Mouse (Mus musculus) hematopoietic stem cell, adult 5-6 weeks (primary cell): Measurements from ENCODE around the gene Iqcm. TPM values are rescaled to one million over a fixed set of nuclear protein-coding genes. Genes with fewer than 3 reads are reported as not detected.
"Not testable (repeated sequence)": the region's sequence is repeated elsewhere in the genome, so short reads cannot be mapped to it uniquely, and the experiment has no call there.

ENCODE experiments used
- ATAC-seq, 2 experiments: fragments of 125-278 bp in 1 of 2; replicated peaks in 1 of 2; 2 replicates each; pipeline ENCODE4 v1.8.0; 2016 to 2017; ENCODE audit warnings: inconsistent platforms in 2 of 2, mild to moderate bottlenecking in 2 of 2, moderate number of reproducible peaks in 2 of 2, low read depth in 1 of 2, moderate TSS enrichment in 1 of 2; ENCODE audit not compliant: low FRiP score in 2 of 2, poor library complexity in 2 of 2, severe bottlenecking in 2 of 2, insufficient read depth in 1 of 2, low TSS enrichment in 1 of 2
- total RNA-seq: library from RNA; stranded (forward); fragments of 172-1452, 232-1000 nt; gene quantifications from 2 replicates; pipeline ENCODE4 v1.2.3, GENCODE M21; 2017

Gene Iqcm
- not detected in 2 replicates for total RNA-seq

DNA sequence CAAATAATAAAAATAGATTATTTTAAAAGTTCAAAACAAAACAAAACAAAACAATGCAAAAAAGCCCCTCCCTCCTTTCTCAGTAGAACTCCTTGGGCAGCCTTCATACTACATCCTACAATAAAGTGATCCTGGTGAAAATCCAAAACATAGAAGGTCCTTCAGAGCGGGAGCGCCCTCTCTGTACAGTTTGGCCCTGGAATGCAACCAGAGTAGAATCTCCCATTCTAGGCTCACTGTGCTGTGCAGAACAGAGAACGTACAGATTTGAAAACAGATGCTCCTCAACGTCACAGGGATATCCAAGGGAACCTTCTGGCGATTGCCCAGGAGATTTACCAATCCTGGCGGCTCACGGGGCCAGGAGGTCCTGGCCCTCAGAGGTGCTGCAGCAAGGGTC lies at the start of gene Iqcm:
Iqcm (plus strand) TSS at position 301 of the 400 bp plus-strand sequence.
- ATAC-seq = no peak

DNA sequence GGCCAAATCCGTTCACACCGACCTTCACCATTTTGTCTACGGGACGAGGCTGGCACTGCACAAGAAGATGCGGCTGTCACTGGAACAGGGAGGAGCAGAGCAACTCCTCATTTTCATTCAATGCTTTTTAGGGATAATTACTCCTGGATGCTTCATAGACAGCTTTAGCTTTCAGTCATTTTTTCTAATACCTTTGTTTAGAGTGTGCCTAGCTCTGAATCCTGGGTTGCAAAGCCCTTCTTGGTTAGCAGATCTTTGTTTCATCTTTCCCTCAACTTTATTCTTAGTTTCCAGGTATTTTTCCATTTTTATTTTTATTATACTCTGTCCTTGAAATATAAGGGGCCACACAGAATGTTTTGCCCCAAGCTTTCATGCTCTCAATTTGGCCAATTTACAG lies 42.0 kb upstream of the Iqcm start, which contains the start of gene Gm10358:
Gm10358 (minus strand) TSS at position 101 of the 400 bp plus-strand sequence.
- ATAC-seq = no peak

DNA sequence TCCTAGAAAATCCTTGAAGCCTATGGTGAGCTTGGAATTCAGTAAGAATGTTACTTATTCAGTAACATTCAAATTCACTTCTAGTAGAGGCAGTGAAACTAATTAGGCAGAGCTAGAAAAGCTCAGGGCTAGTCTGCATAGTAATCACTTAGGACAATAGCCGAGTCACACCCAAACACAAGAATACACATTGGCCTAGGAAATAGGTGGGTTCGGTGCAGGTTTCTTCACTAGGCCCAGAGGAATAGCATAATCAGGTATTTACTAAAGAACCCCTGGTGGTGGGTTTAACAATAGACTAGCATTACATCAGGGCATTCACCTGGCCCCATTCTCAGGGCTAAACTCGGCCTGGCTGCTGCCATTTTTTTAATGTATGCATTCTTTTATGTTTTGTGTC lies 32.8 kb upstream of the Iqcm start:
- ATAC-seq = not testable (repeated sequence)

DNA sequence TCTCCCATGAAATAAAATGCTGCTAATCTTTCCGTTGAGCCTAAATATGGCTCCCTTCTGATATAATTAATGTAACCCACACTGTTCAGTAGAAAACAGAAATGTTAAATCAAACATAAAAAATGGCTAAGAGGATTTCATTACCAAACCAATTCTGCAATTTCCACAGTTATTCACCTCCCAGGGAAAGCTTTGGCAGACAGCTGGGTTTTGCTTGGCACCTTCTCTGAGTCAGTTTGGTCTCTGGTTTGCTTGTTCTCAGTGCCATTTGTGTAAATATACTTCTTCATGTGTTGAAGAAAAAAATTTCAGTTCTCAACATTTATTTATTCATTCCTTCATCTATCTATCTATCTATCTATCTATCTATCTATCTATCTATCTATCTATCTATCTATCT lies 28.3 kb downstream of the Iqcm start:
- no peak for ATAC-seq

DNA sequence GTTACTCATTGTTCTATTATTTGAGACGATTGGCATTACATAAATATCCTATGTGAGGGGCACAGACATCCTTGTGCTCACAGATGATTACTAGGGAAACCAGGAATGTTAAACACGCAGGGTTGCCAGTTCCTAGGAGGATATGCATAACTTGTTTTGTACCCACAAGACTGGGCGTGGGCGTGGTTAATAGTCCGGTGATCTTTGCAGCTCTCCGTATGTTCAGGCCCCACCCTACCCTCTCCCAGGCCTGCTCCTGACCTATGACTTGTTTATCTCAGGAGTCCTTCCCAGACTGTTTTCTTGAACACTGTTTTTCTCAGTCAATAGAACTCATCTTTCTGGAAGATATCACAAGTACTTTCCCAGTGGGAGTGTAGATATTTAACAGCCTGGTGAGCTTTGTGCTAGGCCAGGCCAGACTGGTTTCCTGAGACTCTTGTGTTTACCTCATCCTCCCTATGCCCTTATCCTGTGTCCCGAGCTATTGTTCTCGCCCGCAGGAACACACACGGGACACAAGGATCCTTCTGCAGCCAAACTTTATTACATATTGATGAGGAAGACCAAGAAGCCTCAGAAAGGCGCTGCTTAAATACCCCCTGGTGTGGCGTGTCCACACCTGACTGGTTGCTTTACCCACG lies 40.7 kb downstream of the Iqcm start:
- no peak for ATAC-seq

DNA sequence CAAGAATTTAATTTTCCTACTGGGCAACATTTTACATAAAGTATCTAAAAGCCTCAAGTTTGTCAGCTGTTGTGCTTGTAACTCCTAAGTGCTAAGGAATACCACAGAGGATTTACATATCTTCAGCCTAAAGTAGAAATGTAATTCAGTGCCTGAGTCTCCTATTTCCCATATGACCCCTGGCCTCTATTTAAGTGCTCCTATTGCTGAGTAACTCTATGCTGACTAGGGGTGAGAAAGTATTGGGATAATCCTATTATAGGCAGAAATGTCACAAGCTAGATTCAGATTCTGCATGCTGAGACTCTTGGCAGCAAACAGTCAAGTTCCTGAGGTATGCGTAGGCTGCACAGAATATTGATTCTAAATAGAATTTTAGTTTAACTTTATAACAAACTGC lies 60.8 kb downstream of the Iqcm start:
- ATAC-seq = no peak

DNA sequence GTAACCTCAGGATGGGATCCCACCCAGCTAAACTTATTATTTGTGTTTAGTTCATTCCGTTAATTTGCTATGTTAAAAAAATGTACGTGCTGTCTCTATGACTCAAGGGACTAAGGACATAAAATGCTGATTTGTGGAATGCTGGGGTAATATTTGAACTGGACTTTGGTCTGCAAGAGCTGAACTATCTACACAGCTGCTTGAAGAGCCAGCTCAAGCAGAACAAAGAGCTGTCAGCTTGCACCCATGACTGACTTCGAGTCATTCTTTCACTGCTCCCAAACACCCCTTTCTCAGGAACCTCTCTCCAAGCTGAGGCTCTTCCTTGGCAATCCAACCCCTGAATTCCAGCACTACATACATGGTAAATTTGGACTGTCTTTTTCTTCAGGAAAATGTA lies 65.3 kb downstream of the Iqcm start:
- no peak for ATAC-seq

DNA sequence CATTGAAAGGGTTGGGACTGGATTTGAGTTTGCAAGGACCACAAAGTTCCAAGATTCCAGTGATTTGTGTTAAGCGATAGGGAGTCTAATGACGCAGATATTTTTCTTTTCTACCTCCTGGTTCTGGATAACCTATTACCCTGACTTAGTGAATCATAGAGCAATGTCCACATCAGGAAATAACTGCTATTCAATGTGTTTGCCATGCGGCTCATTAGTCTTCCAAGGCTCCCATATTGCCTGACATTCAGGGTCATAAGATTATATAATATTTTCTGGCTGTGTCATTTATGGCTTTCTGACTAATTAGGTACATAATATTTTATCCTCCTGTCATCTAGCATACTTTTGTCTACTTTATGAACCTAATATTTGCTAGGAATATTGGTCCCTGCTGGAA lies 100.8 kb downstream of the Iqcm start:
- ATAC-seq = no peak

DNA sequence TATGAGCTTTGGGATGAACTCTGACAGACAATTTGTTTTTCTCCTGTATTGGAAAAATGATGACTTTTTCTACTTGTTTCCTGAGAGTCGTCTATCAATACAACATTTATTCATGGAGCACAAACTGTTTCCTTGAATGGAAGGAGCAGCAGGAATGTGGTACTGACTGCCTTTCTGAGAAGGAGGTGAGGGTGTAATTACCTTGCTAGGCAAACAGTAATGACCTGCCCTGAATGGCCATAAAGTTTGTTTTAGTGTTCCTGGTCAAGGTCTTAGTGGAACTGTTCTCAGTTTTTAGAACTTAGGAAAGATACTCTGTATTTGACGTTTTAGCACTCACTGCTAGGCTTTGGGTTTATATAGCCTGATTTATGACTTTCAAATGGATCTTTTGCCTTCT lies 147.8 kb downstream of the Iqcm start:
- no peak for ATAC-seq

DNA sequence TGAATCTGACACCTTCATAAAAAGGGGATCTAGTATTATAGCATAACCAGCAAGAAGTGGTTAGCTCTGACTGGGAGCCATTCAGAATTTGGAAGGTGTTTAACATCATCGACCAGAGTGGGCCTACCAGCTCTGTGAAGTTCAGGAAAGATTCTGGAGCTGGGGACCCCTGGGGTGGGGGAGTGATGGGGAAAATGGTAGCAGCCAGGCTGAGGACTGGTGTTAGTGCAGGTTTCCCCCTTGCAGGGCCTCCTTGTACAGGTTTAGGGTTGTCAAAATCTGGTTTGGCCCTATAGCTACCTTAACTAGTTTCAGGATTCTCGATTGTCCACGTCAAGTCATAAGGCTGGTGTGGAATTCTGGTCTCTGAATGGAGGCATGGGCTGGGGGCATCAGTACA lies 194.5 kb downstream of the Iqcm start:
- no peak for ATAC-seq

DNA sequence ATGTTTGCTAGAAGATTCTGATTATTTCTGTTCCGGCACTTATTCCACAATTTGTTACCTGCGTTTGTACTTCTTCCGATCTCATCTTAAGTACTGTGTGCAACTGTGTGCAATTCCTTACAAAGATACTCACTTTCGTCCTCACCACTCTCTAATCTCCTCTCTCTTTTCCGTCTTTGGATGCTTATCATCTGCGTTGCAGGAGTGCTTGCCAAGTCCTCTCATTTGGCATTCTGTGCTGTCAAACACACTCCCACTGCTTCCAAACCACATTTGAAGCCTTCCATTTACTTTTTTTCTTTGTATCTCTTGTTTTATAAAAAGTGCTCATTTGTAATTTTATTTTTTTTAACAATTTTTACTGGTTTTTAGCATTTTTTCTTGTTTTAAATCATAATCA lies 210.8 kb downstream of the Iqcm start:
- ATAC-seq = no peak

DNA sequence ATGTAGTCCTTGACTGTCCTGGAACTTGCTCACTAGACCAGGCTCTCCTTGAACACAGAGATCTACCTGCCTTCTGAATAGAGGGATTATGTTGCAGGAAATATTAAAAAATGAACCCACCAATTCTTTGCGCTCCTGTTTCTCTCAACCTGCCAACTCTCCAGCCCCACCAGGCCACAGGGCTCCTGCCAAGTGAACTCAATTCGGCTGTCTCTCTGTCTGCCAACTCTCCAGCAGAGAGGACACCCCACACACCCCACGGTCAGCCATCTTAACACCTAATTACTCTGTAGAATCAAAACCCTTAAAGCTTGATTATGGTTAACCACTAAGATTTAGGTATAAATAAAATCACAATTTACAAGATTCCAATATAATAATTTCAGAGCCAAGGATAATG lies 298.1 kb downstream of the Iqcm start:
- no peak for ATAC-seq

DNA sequence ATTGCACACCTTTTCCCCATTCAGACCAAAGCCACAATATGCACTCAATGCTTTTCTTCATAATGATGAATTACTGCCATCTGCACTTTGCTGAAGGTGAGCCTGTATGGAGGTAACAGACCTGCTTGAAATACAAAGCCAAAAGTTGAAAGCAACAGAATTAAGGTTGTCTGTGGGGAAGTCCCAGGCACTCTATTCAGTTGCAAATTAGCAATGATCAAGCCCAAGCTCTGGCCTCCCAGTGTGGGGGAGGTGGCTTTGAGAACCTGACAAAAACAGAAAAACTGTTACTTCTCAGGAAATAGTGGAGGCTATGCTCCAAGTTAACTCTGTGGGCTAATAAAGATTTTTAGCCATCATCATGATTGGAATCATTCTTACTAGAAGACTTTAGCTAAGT lies 307.1 kb downstream of the Iqcm start:
- ATAC-seq = no peak

DNA sequence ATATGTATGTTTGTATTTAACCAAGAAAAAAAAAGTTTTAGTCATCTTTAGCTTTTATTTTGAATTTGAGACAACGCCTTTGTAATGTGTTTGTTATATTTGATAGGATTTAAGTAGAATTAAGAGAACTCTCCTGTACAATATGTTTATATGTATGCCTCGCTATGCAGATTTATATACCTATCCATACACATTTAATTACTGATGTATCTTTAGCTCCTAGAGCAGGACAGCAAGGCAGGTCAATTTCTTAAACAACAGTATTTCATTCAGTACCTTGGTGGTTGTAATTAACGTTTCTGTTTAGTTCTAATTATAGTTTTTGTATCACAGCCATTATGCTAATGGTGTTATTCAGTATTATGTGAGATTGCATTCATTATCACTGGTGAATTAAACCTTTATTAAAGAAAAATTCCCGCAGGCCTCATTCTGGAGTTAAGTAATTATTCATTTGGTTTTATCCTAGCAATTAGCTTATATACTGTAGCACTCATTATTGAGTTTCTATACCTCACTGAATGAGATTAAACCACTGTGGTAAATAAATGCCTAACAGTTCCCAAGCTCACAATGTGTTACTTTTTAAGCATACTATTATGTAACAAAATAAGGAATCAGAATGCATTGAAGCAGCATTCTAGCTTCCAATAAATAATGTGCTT lies 380.1 kb downstream of the Iqcm start:
- ATAC-seq = no peak

DNA sequence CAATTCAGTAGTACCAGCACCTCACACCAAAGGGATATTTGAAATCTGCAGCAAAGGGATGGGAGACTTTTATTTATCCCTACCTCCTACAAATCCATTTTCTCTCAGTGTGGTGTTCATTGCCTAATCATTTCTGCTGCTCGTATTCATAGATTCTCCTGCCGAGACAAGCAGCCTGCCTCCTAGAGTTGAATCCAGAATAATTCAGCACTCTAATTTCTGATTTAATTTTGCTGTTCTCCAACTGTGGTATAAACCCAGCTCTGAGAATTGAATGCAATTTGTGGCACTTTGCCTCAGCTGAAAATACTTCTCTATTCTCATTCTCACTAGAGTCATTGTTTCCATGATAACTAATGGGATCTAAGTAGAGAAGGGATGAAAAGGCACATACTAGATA lies 386.8 kb downstream of the Iqcm start:
- ATAC-seq = no peak

DNA sequence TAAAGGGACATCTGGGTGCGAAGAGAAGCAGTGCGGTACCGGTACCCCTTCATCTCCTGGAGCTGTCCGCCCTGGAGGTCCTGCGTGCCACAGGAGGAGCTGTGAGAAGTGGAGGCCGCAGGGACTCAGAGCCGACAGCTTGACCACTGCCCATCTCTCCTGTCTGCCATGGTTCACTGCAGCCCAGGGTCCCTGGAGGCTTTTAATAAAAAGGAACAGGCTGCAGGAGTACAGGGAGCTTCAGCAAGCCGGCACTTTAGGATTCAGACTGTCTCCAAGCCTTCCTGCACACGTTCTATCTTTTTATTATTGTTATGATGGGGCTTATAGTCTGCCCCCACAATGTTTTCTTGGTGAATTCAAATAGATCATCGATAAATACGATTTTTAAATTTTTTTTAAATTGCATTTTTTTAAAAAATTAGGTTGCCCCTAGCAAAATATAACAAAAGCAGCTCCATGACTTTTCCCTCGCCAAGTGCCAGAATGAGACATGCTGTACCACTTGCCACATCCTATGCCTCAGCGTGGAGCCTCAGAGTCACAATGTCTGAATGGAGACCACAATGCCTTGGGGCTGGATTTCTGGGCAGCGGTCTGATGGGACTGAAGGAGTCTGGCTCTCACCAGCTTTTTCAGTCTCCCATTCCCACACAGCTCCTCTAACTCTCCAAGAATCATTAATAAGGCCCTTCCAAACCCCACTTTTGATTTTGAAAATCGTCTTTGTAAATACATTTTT lies 469.3 kb downstream of the Iqcm start:
- ATAC-seq = no peak

DNA sequence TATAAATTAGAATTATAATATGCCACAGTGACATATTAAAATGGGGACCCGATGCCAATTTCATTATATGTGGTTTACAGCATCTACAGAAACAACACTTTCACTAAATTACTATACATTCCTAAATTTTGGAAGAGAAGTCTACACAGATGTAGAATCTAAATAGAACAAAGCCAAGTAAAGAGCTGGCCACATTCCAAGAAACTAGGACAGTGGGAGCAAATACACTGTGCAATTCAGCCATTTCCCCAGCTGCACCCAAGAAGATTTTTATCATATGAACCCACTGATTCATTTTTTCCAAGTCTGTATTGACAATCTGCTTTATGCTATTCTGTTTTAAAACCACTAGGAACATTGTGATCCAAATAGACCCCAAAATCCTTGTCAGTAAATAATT lies 500.7 kb downstream of the Iqcm start:
- ATAC-seq = no peak

DNA sequence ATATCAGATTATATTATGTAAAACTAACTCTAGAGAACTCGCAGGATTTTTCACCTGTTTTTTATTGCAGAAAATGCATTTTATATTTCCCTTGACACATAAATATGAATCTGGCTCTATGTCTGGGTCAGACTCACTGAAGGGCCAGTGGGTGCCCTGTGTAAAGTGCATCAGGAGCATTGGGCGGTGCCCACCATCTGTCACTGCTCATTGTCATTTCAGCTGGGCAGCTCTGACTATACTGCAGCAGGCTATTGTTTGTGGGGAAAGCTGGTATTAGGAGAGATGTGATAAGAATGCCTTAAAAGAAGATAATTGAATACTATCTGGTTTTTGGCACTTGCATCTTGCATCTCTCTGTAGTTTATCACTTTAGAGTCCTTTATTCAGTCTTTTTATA lies 507.5 kb downstream of the Iqcm start:
- ATAC-seq = no peak

DNA sequence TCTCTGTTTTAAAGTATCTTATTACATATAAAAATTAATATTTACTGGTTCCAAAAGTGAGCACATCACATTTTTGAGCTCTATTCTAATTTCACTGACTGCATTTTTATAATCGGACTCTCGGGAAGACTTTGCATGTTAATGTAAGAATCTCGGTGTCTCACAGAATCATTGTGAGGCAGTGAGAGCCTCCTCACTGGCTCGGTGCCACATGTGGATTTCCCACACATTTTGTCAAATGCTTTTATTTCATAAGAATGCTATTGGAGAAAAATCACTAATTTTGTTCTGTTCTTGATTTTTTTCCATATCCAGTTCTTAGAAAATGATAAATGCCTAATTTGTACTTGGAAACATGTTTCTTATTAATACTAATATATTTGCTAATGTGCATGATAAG lies 570.0 kb downstream of the Iqcm start:
- no peak for ATAC-seq
